Mouse (Mus musculus): Measurements from ENCODE around the gene Ubac2.
A peak's percentile ranks its signal among the peaks of the same experiment; 100 is the strongest.
"Not testable (repeated sequence)": the region's sequence is repeated elsewhere in the genome, so short reads cannot be mapped to it uniquely, and the experiment has no call there.

The Ubac2 gene

GRCm38 (mm10) chr14:121878176-121878858 lies at the start of gene Ubac2:
Ubac2 (plus strand) TSS chr14:121878620.
- peak; percentile 99 for DNase-seq

DNA sequence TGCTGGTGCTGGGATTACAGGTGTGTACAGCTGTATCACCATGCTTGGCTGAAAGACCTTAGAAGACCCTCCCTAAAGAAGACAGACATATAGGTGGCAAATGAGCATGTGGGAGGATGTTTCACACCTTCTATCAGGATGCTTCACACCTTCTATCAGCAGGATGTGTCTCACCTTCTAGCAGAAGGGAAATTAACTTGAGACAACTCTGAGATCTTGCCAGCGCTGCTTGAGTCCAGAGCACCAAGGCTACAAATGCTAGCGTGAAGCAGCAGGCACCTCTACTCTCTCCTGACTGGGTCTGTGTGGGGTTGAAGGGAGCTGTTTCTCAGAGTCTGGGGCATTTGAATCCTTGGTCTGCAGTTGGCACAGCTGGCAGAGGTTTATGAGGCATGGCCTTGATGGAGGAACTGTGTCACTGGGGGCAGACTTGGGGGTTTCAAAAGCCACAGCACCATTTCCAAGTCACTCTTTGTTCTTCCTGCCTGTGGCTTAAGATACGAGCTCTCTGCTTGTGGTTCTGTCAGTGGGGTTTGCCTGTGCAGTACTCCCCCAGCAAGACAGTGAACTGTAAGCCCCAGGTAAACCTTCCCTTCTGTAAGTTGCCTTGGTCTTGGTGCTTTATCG lies 48.5 kb upstream of the Ubac2 start:
- DNase-seq = no peak

- no peak for DNase-seq
These were observed 45.4 kb upstream of the Ubac2 start for GRCm38 (mm10) chr14:121833001-121833520.

- DNase-seq = no peak
These were observed 40.3 kb upstream of the Ubac2 start for GRCm38 (mm10) chr14:121838161-121838560.

DNA sequence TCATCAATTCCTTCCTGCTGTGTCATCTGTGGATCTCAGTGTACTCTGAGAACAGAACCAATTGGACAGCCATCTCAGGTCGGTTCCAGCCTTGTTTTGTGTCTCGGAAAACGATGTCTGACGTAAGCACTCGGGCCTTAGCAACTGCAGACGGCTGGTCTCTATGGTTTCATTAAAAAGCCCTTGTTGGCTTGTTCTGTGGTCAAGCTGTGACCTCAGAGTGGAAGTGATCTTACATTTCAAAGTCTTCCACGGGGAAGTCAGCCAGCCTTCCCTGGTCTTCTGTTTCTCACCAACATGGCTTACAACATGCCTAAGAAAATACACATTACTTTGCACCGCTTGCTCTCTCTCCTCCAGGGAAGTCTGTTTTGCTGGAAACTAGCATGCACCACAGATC lies 38.2 kb upstream of the Ubac2 start:
- no peak for DNase-seq

DNA sequence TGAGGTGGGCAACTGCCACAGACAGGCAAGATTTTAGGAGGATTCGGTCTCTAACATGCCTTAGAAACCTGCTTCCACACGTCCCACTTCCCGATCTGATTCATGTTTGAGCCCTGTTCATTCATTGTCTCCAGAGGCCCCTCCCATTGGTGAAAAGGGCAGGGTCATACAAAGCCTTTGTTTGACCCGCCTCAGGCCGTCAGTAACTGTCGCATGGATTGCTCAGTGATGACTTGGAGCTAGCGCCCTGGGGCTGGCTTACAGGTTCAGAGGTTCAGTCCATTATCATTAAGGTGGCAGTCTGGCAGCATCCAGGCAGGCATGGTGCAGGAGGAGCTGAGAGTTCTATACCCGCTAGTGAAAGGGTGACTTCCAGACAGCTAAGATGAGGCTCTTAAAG lies 33.9 kb upstream of the Ubac2 start:
- no peak for DNase-seq

DNA sequence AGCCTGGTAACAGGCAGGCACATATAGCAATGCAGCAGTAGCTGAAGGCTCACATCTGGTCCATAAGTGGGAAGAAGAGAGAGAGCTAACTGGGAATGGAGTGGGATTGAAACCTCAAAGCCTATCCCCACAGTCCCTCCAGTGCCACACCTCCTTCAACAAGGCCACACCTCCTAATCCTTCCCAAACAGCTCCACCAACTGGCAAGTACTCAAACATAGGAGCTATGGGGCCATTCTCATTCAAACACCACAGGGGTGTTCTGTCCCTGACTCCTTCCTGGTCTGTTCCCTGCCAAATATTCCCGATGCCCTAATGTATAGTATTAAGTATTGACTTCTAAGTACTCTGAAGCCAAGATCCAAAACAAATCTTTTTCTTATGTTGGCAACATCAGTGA lies 27.2 kb upstream of the Ubac2 start:
- DNase-seq = no peak

- no peak for DNase-seq
These were observed 25.9 kb upstream of the Ubac2 start for GRCm38 (mm10) chr14:121852531-121852930.

GRCm38 (mm10) chr14:121865162-121865561 lies 13.3 kb upstream of the Ubac2 start:
- peak; percentile 81 for DNase-seq

DNA sequence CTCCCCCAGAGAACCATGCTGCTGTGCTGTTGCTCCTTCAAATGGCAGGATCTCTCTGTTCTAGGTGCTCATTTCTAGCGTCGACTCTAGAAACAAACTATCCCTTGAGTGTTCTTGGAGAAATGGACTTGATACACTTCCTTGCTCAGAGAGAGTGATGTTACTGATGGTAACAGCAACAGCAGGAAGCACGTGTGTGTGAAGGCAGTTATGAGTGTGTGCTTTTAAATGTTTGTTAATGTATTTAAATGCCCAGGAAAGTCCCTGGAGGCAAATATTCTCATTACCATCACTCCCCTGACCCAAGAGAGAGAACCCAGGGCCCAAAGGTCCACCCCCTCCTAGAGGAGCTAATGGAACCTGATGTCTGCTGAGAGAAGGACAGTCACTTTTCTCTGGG lies 11.8 kb upstream of the Ubac2 start:
- no peak for DNase-seq

GRCm38 (mm10) chr14:121869111-121869510 lies 9.3 kb upstream of the Ubac2 start:
- no peak for DNase-seq

GRCm38 (mm10) chr14:121872760-121873159 lies 5.7 kb upstream of the Ubac2 start:
- DNase-seq = no peak

DNA sequence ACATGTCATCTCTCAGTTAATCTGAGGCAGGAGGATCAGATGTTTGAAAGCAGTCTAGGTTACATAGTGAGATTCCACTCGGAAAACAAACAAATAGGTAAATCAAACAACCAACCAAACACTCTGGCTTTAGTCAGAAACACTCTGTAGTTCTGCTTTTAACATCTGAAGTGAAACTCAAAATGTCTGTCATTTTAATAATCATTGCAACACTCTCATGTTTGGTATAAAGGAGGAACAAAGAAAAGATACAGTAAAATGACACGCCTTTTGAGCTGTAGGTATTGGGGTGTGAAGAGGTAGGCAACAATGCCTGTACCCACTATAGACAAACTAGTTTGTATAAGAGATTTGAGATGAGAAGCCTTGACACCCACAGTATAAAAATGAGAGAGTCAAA lies 5.2 kb upstream of the Ubac2 start:
- no peak for DNase-seq

DNA sequence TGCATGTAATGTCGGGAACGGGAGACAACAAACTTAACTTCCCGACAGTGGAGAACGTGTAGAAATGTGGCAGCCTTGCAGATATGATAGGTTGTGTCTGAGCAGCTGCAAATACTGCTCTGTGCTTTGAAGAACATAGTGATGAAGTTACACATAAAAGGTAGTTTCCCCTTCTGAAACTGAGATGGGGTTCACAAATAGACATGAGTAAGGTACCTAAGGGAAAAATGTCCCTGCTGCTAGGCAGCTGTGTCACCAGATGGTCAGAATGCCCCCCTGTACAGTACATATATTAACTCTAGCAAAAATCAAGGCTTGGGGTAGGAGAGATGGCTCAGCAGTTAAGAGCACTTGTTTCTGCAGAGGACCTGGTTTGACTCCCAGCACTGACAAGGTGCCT lies 4.8 kb upstream of the Ubac2 start:
- DNase-seq = no peak

- not testable (repeated sequence) for DNase-seq
These were observed 2.2 kb upstream of the Ubac2 start for GRCm38 (mm10) chr14:121876190-121876589.

- DNase-seq = no peak
These were observed 1.6 kb upstream of the Ubac2 start for GRCm38 (mm10) chr14:121876860-121877259.

- DNase-seq = no peak
These were observed 780 bp upstream of the Ubac2 start for GRCm38 (mm10) chr14:121877640-121878039.

DNA sequence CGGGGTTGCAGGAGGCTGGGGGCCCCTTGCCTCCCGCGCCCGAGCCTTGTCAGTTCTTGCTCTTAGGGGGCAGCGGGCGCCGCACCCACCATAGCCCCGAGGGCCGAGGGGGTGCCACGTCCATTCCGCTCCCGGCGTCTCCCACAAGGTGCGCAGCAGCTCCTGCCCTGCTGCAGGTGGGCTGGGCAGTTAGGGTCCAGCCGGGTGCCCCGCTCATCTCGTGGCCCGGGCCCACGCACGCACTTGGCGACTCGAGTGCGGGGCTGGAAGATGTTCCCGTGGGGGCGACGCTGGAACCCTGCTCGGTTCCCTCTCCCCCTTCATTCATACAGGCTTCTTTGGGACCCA lies 413 bp downstream of the Ubac2 start:
- DNase-seq = no peak

DNA sequence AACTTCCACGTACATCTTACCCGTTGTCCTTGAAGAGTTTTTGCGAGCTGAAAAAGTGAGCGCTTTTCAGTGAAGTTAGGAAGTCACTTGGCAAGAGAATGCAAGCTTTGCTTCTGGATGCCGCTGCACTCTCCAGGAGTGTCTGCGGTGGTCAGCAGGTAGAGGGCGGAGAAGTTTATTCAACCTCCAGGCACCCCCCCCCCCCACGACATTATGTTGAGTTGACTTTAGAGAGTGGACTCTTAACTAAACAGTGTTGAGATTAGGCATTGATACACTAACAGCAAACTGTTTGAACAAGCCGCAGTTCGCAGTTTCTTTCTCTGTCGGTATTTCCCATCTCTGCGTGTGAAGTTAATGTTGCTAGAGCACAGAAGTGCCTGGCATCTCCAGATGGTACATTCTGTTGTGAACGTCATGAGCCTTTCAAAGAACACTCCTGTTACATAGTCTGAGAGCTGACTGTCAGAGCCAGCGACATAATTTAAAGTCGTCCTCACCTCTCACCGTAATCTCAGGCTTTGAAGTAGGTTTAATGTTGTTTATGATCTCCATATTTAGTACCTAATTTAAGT lies 933 bp downstream of the Ubac2 start:
- DNase-seq = no peak

- no peak for DNase-seq
These were observed 2.8 kb downstream of the Ubac2 start for GRCm38 (mm10) chr14:121881211-121881610.

- DNase-seq = no peak
These were observed 5.9 kb downstream of the Ubac2 start for GRCm38 (mm10) chr14:121884150-121884797.

DNA sequence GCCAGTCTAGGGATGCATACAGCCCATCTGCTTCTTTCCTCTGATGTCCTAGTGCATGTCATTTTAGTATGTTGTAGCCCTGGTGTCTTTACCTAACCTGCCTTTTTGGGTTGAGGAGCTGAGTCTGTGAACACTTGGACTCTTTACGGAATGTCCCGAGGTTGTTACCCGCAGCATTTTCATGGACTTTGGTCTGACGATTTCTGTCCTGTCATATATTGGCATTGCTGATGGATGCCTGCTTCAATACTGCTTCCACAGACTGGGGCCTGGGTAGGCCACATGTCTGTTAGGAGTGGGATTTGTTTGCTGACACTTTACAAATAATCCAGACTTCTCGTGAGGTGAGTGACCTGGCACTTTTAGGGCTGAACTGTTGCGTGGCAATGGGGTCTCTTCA lies 15.3 kb downstream of the Ubac2 start:
- DNase-seq = no peak

GRCm38 (mm10) chr14:121894511-121895135 lies 16.2 kb downstream of the Ubac2 start:
- no peak for DNase-seq
